Mouse (Mus musculus) erythroblast, adult 5-6 weeks (primary cell): ENCODE results near the gene Ppox. TPM values are rescaled to one million over a fixed set of nuclear protein-coding genes. Genes with fewer than 3 reads are reported as not detected.
"Not testable (repeated sequence)": the region's sequence is repeated elsewhere in the genome, so short reads cannot be mapped to it uniquely, and the experiment has no call there.

Experiments used
- ATAC-seq: replicated peaks from 2 replicates; pipeline ENCODE4 v1.8.0; 2016; ENCODE audit warnings: moderate number of reproducible peaks, mild to moderate bottlenecking, moderate TSS enrichment, inconsistent platforms; ENCODE audit not compliant: poor library complexity, low FRiP score, severe bottlenecking
- total RNA-seq, 2 experiments: library from RNA; stranded (forward) in 1 of 2; stranded (reverse) in 1 of 2; fragments of 150-400 nt in 1 of 2; fragments of 200-764, 138-1000 nt in 1 of 2; gene quantifications; 2 replicates each; pipeline versions ENCODE4 v1.2.3 to v1.2.4; 2015 to 2017; ENCODE audit warnings: low replicate concordance in 2 of 2

The Ppox gene
- 416 and 462 TPM in 2 replicates for total RNA-seq (2015; ENCODE audit: low replicate concordance)
- total RNA-seq (2017; ENCODE audit: low replicate concordance), result 506 and 765 TPM in 2 replicates

- peak; percentile 82 for ATAC-seq
Observed at GRCm38 (mm10) chr1:171280916-171281527, at the start of gene Ppox. Ppox (minus strand) TSS chr1:171281186.

GRCm38 (mm10) chr1:171330216-171330560 lies 49.2 kb upstream of the Ppox start:
- no peak for ATAC-seq

GRCm38 (mm10) chr1:171329433-171330215 lies 48.6 kb upstream of the Ppox start:
- ATAC-seq, result peak; percentile 57

- peak; percentile 85 for ATAC-seq
Observed at GRCm38 (mm10) chr1:171328839-171329432, 48.0 kb upstream of the Ppox start, which contains the start of gene Dedd. Dedd (plus strand) TSS chr1:171329145.

GRCm38 (mm10) chr1:171328244-171328643 lies 47.3 kb upstream of the Ppox start:
- peak; percentile 11; the same call in 1 of the 2 replicates for ATAC-seq

- ATAC-seq, result not testable (repeated sequence)
Observed at GRCm38 (mm10) chr1:171326588-171326987, 45.6 kb upstream of the Ppox start.

- ATAC-seq, result no peak
Observed at GRCm38 (mm10) chr1:171325571-171325970, 44.6 kb upstream of the Ppox start.

GRCm38 (mm10) chr1:171322012-171322411 lies 41.0 kb upstream of the Ppox start:
- ATAC-seq, result no peak

GRCm38 (mm10) chr1:171321415-171321814 lies 40.4 kb upstream of the Ppox start:
- peak; percentile 78 for ATAC-seq

GRCm38 (mm10) chr1:171320151-171320550 lies 39.2 kb upstream of the Ppox start:
- no peak for ATAC-seq

GRCm38 (mm10) chr1:171319748-171320147 lies 38.8 kb upstream of the Ppox start:
- no peak for ATAC-seq

GRCm38 (mm10) chr1:171309321-171309720 lies 28.3 kb upstream of the Ppox start:
- ATAC-seq, result no peak

GRCm38 (mm10) chr1:171306157-171306556 lies 25.2 kb upstream of the Ppox start:
- not testable (repeated sequence) for ATAC-seq

- no peak for ATAC-seq
Observed at GRCm38 (mm10) chr1:171298226-171298625, 17.2 kb upstream of the Ppox start.

GRCm38 (mm10) chr1:171295063-171295402 lies 14.0 kb upstream of the Ppox start:
- 0 out of 2 replicates have a peak, but pooled peaks have one; percentile 3 for ATAC-seq

GRCm38 (mm10) chr1:171294298-171295062 lies 13.5 kb upstream of the Ppox start, which contains the start of gene Ufc1:
Ufc1 (minus strand) TSS chr1:171295024.
- ATAC-seq, result peak; percentile 96

GRCm38 (mm10) chr1:171293906-171294297 lies 12.9 kb upstream of the Ppox start:
- ATAC-seq, result 0 out of 2 replicates have a peak, but pooled peaks have one; percentile 24

GRCm38 (mm10) chr1:171293351-171293750 lies 12.4 kb upstream of the Ppox start:
- ATAC-seq, result no peak

GRCm38 (mm10) chr1:171288328-171288727 lies 7.3 kb upstream of the Ppox start:
- ATAC-seq, result no peak
